Mouse (Mus musculus) midbrain, embryonic 11.5 days (tissue): ENCODE data around the gene Fam122c. TPM values are rescaled to one million over a fixed set of nuclear protein-coding genes. Genes with fewer than 3 reads are reported as not detected.

Experiments used
- ATAC-seq: fragments of 200-750 bp; cut with Nextera tagmentation; 2 replicates; pipeline ENCODE4 v1.8.0; 2017; ENCODE audit warnings: moderate TSS enrichment, moderate library complexity; ENCODE audit not compliant: low FRiP score
- DNase-seq: peaks from one replicate; pipeline ENCODE4 v3.0.0; 2015; ENCODE audit warnings: low spot score; ENCODE audit errors: missing footprints
- H3K27ac ChIP-seq: fragments of 300-500 bp; sonication (generic); 2 replicates; pipeline ENCODE4 v1.5.1; 2014; ENCODE audit warnings: low read depth, low read length
- H3K27me3 ChIP-seq: fragments of 300-500 bp; sonication (generic); 2 replicates; pipeline ENCODE4 v1.6.1; 2014; ENCODE audit warnings: mild to moderate bottlenecking, low read length, moderate library complexity, mixed read lengths; ENCODE audit not compliant: control insufficient read depth, insufficient read depth
- H3K36me3 ChIP-seq: fragments of 300-500 bp; sonication (generic); 2 replicates; pipeline ENCODE4 v1.6.1; 2014; ENCODE audit warnings: mild to moderate bottlenecking, low read length, moderate library complexity, mixed read lengths; ENCODE audit not compliant: control insufficient read depth, insufficient read depth
- H3K4me1 ChIP-seq: fragments of 300-500 bp; sonication (generic); 2 replicates; pipeline ENCODE4 v1.6.1; 2014; ENCODE audit warnings: low read length; ENCODE audit not compliant: control insufficient read depth, insufficient read depth
- H3K4me2 ChIP-seq: fragments of 300-500 bp; sonication (generic); 2 replicates; pipeline ENCODE4 v1.6.1; 2014; ENCODE audit warnings: mild to moderate bottlenecking, moderate library complexity
- H3K4me3 ChIP-seq: fragments of 300-500 bp; sonication (generic); 2 replicates; pipeline ENCODE4 v1.5.1; 2014; ENCODE audit warnings: low read depth, low read length
- H3K9ac ChIP-seq: fragments of 300-500 bp; sonication (generic); 2 replicates; pipeline ENCODE4 v1.6.1; 2014; ENCODE audit warnings: low read length
- H3K9me3 ChIP-seq: fragments of 300-500 bp; sonication (generic); 2 replicates; pipeline ENCODE4 v1.6.1; 2016; ENCODE audit warnings: low read length; ENCODE audit not compliant: control insufficient read depth
- WGBS: fragments of 180-500 bp; shearing (Covaris S2); extraction: QIAGEN DNeasy Blood & Tissue Kit; methylation state at CpG from one replicate; pipeline ENCODE4 v1.1.7; 2014; 5-methylcytosine and 5-hydroxymethylcytosine counted together
- polyA plus RNA-seq: library from polyadenylated mRNA; unstranded; fragments of >200 nt; fragmentation: Nextera tagmentation; extraction: Ambion mirVana; gene quantifications from 2 replicates; pipeline ENCODE4 v1.2.1, GENCODE M21; 2014

The Fam122c gene
- polyA plus RNA-seq, 1 experiment from 2014 or later: not detected

DNA sequence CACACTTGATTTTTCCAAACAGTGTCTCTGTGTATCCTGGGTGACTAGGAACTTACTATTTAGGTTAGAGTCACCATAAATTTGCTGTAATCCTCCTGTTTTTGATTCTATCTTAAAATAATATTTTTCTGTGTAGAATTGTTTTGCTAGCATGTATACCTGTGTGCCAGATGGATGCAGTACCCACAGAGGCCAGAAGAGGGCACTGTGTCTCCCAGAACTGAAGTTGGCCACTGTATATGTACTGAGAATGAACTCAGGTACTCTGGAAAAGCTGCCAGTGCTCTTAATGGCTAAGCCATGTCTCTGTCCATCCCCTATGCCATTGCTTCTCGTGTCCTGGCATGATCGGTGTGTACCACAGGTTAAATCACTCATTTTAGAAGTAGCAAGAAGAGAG, 68.3 kb downstream of the Fam122c start:
- Histone ChIP-seq H3K36me3 (no peaks in the 10 kb centered on the region), H3K4me1 (no peaks in the 10 kb centered on the region), H3K4me3 (no peak overlapping the region), H3K4me2 (no peak overlapping the region), H3K9ac (no peak overlapping the region), H3K27me3 (no peaks in the 10 kb centered on the region), H3K9me3 (no peaks in the 10 kb centered on the region), H3K27ac (no peak overlapping the region)
- no peak for ATAC-seq
- 68% methylated on average over 2 of the region's 2 CpGs for WGBS
- DNase-seq: peak; percentile 88

DNA sequence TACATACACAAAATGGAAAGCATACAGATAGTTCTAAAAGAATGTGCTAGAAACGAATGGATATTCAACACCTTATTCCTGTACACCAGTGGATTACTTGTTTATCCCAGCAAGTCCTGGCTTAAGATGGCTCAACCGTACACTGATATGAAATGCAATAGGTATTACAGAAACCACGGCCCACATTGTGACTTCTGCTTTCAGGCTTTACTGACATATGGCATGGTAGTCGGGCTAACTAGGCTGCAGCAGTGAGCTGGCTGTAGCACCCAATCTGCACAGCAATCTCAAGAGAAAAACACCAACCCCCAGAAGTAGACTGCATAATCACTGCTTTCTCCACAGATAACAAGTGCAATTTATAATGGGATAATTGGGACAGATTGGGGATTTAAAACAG, 75.2 kb downstream of the Fam122c start:
- WGBS: 93% methylated on average over 4 of the region's 4 CpGs
- H3K4me1 ChIP-seq: no peaks in the 10 kb centered on the region
- DNase-seq (no peak), ATAC-seq (no peak)
- no peak overlapping the region for H3K27ac ChIP-seq
- H3K36me3 ChIP-seq: no peaks in the 10 kb centered on the region
- no peak overlapping the region for H3K9ac ChIP-seq
- no peak overlapping the region for H3K4me2 ChIP-seq
- no peaks in the 10 kb centered on the region for H3K27me3 ChIP-seq
- no peaks in the 10 kb centered on the region for H3K9me3 ChIP-seq
- H3K4me3 ChIP-seq: no peak overlapping the region

- Histone ChIP-seq H3K4me1 (no peaks in the 10 kb centered on the region), H3K9me3 (no peaks in the 10 kb centered on the region), H3K9ac (no peak overlapping the region), H3K27me3 (no peaks in the 10 kb centered on the region), H3K27ac (no peak overlapping the region), H3K4me3 (no peak overlapping the region), H3K4me2 (no peak overlapping the region), H3K36me3 (no peaks in the 10 kb centered on the region; the same call in 1 of the 2 replicates)
- ATAC-seq (no peak), DNase-seq (no peak)
- 89% methylated on average over 7 of the region's 7 CpGs for WGBS
These were observed 91.6 kb downstream of the Fam122c start for GRCm38 (mm10) chrX:53364668-53365383.

DNA sequence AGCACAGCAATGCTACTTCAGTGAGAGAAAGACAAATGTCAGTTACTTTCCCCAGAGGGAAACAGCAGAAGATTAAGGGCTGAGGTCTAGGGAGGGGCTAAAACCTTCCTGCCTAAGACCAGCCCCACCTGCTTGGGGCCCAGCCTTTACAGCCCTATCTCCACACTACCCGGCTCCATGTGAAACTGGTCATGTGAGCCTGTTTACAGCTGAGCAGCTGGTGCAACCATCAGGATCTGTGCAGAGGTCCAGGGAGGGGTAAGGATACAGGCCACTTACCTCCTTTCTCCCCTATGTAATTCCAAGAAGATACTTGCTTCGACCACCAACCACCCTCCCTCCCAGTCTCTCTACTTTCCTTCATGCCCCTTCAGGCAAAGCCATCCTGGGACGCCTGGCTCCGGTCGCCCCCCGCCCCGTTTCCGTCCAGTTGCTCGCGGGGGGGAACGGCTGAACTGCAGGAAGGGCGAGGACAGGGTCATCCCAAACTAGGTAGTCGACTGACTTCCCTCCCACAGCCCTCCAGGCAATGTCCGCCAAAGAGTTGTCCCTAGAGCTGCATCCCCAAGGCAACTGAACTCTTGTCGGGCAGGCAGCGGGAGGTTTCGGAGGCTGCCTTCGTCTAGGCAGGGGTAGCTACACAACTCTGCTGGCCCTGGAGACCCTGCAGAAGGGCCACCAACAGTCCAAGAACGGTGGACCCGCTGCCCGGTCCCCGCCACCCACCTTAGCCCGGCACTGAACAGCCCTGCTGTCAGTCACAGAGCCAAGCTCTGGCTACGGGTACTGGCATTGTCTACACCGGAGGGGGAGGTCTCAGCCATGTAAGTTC, 96.5 kb downstream of the Fam122c start:
- 20% methylated on average over 22 of the region's 25 CpGs for WGBS
- peak overlapping the region; percentile 52 for H3K4me2 ChIP-seq
- DNase-seq: peak; percentile 89

GRCm38 (mm10) chrX:53370366-53370740, 97.1 kb downstream of the Fam122c start, which contains the start of gene Mospd1:
Gene Mospd1, minus strand, starts transcription at chrX:53370502.
- peak within 1 kb of the TSS; percentile 76 for H3K9ac ChIP-seq
- WGBS: 7% methylated on average over 6 of the region's 15 CpGs

More for the DNA sequence above, 96.5 kb downstream of the Fam122c start:
- peak overlapping the region; percentile 55 for H3K4me3 ChIP-seq
- H3K4me1 ChIP-seq: no peaks in the 10 kb centered on the region
- H3K9ac ChIP-seq: peak overlapping the region; percentile 76
- H3K27me3 ChIP-seq: no peaks in the 10 kb centered on the region
- H3K9me3 ChIP-seq: no peaks in the 10 kb centered on the region
- H3K27ac ChIP-seq: peak overlapping the region; percentile 70
- peak; percentile 84 for ATAC-seq
- H3K36me3 ChIP-seq: no peaks in the 10 kb centered on the region

More at GRCm38 (mm10) chrX:53370366-53370740, 97.1 kb downstream of the Fam122c start, which contains the start of gene Mospd1:
- Histone ChIP-seq H3K9me3 (no peaks in the 10 kb centered on the region), H3K4me1 (no peaks in the 10 kb centered on the region), H3K36me3 (no peaks in the 10 kb centered on the region), H3K27ac (peak within 1 kb of the TSS; percentile 70), H3K4me2 (peak within 1 kb of the TSS; percentile 52), H3K4me3 (peak within 1 kb of the TSS; percentile 55), H3K27me3 (no peaks in the 10 kb centered on the region)
- ATAC-seq: peak; percentile 98
- peak; percentile 96 for DNase-seq

Other genes starting within 250 kb of the Fam122c start
- 1.9 and 2.4 TPM in 2 replicates for gene Plac1, start 33.3 kb upstream of the Fam122c start, polyA plus RNA-seq
- gene Fam122b, start 3.6 kb upstream of the Fam122c start, polyA plus RNA-seq: 8.5 and 9.0 TPM in 2 replicates
- 66.9 and 72.7 TPM in 2 replicates for gene Mospd1, start 97.1 kb downstream of the Fam122c start, polyA plus RNA-seq
- gene Etd, start 161.5 kb downstream of the Fam122c start, polyA plus RNA-seq: not detected in 2 replicates